Mouse (Mus musculus) CH12.LX (cell line): ENCODE data around the gene Ikzf1.
A peak's percentile ranks its signal among the peaks of the same experiment; 100 is the strongest.

Experiments used
- BHLHE40 ChIP-seq: IDR thresholded peaks from 2 replicates; pipeline ENCODE4 v1.6.1; 2011; ENCODE audit warnings: mild to moderate bottlenecking, low read depth, low read length, improper control_type of control experiment
- CTCF ChIP-seq, 2 experiments: IDR thresholded peaks in 1 of 2; conservative IDR thresholded peaks in 1 of 2; 2 replicates each; pipeline ENCODE4 v1.5.1; 2011 to 2012; ENCODE audit warnings: low read depth in 2 of 2, low read length in 2 of 2, improper control_type of control experiment in 1 of 2, inconsistent platforms in 1 of 2, mild to moderate bottlenecking in 1 of 2, moderate library complexity in 1 of 2
- EP300 ChIP-seq: IDR thresholded peaks from 2 replicates; pipeline ENCODE4 v1.6.1; 2011; ENCODE audit warnings: low read length, improper control_type of control experiment
- GABPA ChIP-seq: IDR thresholded peaks from 2 replicates; pipeline ENCODE4 v1.6.1; 2012; ENCODE audit warnings: low read depth, low read length, improper control_type of control experiment, inconsistent platforms; ENCODE audit not compliant: insufficient replicate concordance
- KAT2A ChIP-seq: IDR thresholded peaks from 2 replicates; pipeline ENCODE4 v1.6.1; 2012; ENCODE audit warnings: low read length, improper control_type of control experiment, inconsistent platforms; ENCODE audit not compliant: insufficient replicate concordance
- MEF2A ChIP-seq: IDR thresholded peaks from 2 replicates; pipeline ENCODE4 v1.6.1; 2014; ENCODE audit warnings: low read depth, mild to moderate bottlenecking, inconsistent platforms, low read length, improper control_type of control experiment, borderline replicate concordance
- PAX5 ChIP-seq: IDR thresholded peaks from 2 replicates; pipeline ENCODE4 v1.6.1; 2012; ENCODE audit warnings: low read length, inconsistent platforms, mixed read lengths
- POLR2A ChIP-seq: IDR thresholded peaks from 2 replicates; pipeline ENCODE4 v1.6.1; 2011; ENCODE audit warnings: low read depth, mild to moderate bottlenecking, improper control_type of control experiment, low read length
- RAD21 ChIP-seq: IDR thresholded peaks from 2 replicates; pipeline ENCODE4 v1.6.1; 2011; ENCODE audit warnings: low read depth, mild to moderate bottlenecking, low read length, improper control_type of control experiment, moderate library complexity
- RCOR1 ChIP-seq: conservative IDR thresholded peaks from 2 replicates; pipeline ENCODE4 v1.6.1; 2012; ENCODE audit warnings: low read depth, mild to moderate bottlenecking, inconsistent platforms, low read length, improper control_type of control experiment
- ZKSCAN1 ChIP-seq: IDR thresholded peaks from 2 replicates; pipeline ENCODE4 v1.6.1; 2012; ENCODE audit warnings: low read depth, inconsistent platforms, low read length, improper control_type of control experiment, borderline replicate concordance
- ZNF384 ChIP-seq: IDR thresholded peaks from 2 replicates; pipeline ENCODE4 v1.6.1; 2012; ENCODE audit warnings: low read depth, low read length, improper control_type of control experiment, inconsistent platforms

DNA sequence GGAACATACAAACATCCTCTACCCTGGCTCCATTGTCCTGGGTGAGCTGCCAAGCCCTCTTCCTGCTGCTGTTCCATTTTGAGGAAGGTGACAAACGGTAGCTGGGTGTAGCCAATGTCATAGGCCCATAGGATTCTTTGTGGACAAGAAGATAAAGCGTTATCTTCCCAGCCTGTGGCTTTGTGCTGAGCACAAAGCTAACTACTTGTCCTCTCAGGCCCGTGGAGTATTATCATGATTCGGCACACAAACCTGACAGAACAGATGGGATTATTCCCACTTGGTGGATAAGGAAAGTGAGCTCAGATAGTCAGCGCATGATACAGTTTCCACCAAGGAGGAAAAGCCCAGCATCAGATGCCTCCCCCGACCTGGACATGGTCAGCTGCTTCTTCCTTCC lies 50.4 kb downstream of the Ikzf1 start:
- TF ChIP-seq GABPA (no peak), ZKSCAN1 (no peak), PAX5 (no peak), CTCF (conservative IDR thresholded peaks at IDR 0.05 in 1 of 2, IDR thresholded peaks at IDR 0.05 in 1 of 2; ENCODE audit: low read depth in 2 of 2, low read length in 2 of 2) (no peak), RCOR1 (no peak), POLR2A (no peak), KAT2A (0 out of 2 replicates have a peak, but pooled peaks have one; percentile 15), EP300 (no peak), BHLHE40 (no peak), MEF2A (no peak), RAD21 (no peak), ZNF384 (no peak)
